23 mouse cellular contexts compared by ENCODE assay signal in the genomic region with DNA sequence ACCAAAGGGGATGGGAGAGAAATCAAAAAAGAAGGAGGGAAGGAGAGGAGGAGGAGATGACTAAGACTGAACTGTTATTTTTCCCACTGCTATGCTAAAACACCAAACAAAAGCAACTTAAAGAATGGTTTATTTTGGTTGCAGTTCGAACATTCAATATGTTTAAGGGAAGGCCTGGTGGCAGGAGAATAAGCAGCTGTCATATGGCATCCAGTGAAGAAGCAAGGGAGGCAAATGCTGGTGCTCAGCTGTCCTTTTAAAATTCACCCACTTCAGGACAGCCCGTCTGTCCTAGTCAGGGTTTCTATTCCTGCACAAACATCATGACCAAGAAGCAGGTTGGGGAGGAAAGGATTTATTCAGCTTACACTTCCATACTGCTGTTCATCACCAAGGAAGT. TPM values are rescaled to one million over a fixed set of nuclear protein-coding genes. Genes with fewer than 3 reads are reported as not detected.
DNase-seq lines count a peak whose midpoint lies in the region; ATAC-seq and TF ChIP-seq lines count a peak whose summit lies in the region.
"Had no signal": no experiment of that assay in that cellular context is flagged by ENCODE, and none has a peak within 500 bp of the region (broad histone marks: within the 10 kb centered on the region; RNA-seq: fewer than 3 reads in every experiment).

No protein-coding gene starts in this region.

- H3K4me1 ChIP-seq in testis, adult 2 months (ENCODE audit: control insufficient read depth, insufficient read depth, low read length): no peaks in the 10 kb centered on the region
- H3K4me1 ChIP-seq: embryonic facial prominence, embryonic 10.5 days; embryonic facial prominence, embryonic 12.5 days; forebrain, embryonic 13.5 days; forebrain, embryonic 15.5 days had no signal

- no peak for TF ChIP-seq CTCF in testis, adult 2 months (IDR thresholded peaks at IDR 0.05; ENCODE audit: control insufficient read depth, insufficient read depth, insufficient replicate concordance, low read depth, low read length)

- H3K27me3 ChIP-seq in testis, adult 2 months (ENCODE audit: control insufficient read depth, insufficient read depth, low read length): no peaks in the 10 kb centered on the region
- H3K27me3 ChIP-seq: CH12.LX; embryonic facial prominence, embryonic 12.5 days; forebrain, embryonic 13.5 days; forebrain, embryonic 15.5 days; Patski had no signal

- H3K27ac ChIP-seq in testis, adult 2 months (ENCODE audit: control insufficient read depth, insufficient read depth, low read depth, low read length): no peak overlapping the region
- H3K27ac ChIP-seq: embryonic facial prominence, embryonic 10.5 days; embryonic facial prominence, embryonic 12.5 days; forebrain, embryonic 13.5 days; forebrain, embryonic 15.5 days had no signal

- peak overlapping the region; percentile 39 for H3K4me3 ChIP-seq in testis, adult 2 months (ENCODE audit: control insufficient read depth, low read depth, low read length)
- H3K4me3 ChIP-seq: embryonic facial prominence, embryonic 10.5 days; embryonic facial prominence, embryonic 12.5 days; forebrain, embryonic 13.5 days; forebrain, embryonic 15.5 days had no signal

- peaks cover 2% of the 10 kb centered on the region; the same call in 1 of the 2 replicates for H3K36me3 ChIP-seq in testis, adult 2 months (ENCODE audit: control insufficient read depth, insufficient read depth, low read length)
- H3K36me3 ChIP-seq: embryonic facial prominence, embryonic 10.5 days; embryonic facial prominence, embryonic 12.5 days; forebrain, embryonic 15.5 days had no signal

- TF ChIP-seq POLR2A in testis, adult 2 months (IDR thresholded peaks at IDR 0.05; ENCODE audit: control insufficient read depth, low read depth, low read length): no peak

- ATAC-seq in frontal cortex, adult (ENCODE audit: low TSS enrichment): peak; percentile 56; the same call in 1 of the 2 replicates
- ATAC-seq: activated CD4-positive, CD25-positive, alpha-beta regulatory T cell, adult 4 months; CD4-positive, CD25-positive, alpha-beta regulatory T cell, adult 4 months; forebrain, embryonic 13.5 days; forebrain, embryonic 15.5 days; forebrain, postnatal 0 days; Patski had no signal

- no peak for DNase-seq in frontal cortex, adult 2 months (ENCODE audit: extremely low spot score in 1 of 2, low spot score in 1 of 2)
- no peak for DNase-seq in testis, postnatal 10 days (ENCODE audit: low spot score)
- DNase-seq in cerebellum, postnatal 25 days: no peak
- DNase-seq: adrenal gland, adult 8-10 months; adrenal gland, postnatal 14 days; adrenal gland, postnatal 36 days; B cell, adult 2 months; cerebellum, adult 11 months; cerebellum, adult 18-20 months; cerebellum, adult 8-10 months; cerebellum, adult 9-11 months; cerebellum, postnatal 14 days; forebrain, postnatal 0 days had no signal

RNA-seq across cellular contexts. Expression of a gene that starts 19.4 kb away (rescaled TPM):
- 44.9 and 46.5 TPM in 2 replicates for polyA plus RNA-seq in frontal cortex, adult 2 months (2012; rRNA removed)
- 39.4 and 44.0 TPM in 2 replicates for polyA plus RNA-seq in testis, adult 2 months (2012; rRNA removed)

RNA-seq across cellular contexts. Expression of a gene that starts 37.2 kb away (rescaled TPM):
- 30.6 and 30.7 TPM in 2 replicates for polyA plus RNA-seq in frontal cortex, adult 2 months (2012; rRNA removed)
- polyA plus RNA-seq in testis, adult 2 months (2012; rRNA removed): 3.0 and 3.3 TPM in 2 replicates

RNA-seq across cellular contexts. Expression of a gene that starts 55.5 kb away (rescaled TPM):
- polyA plus RNA-seq in frontal cortex, adult 2 months (2012; rRNA removed): 220 and 233 TPM in 2 replicates
- polyA plus RNA-seq in testis, adult 2 months (2012; rRNA removed): 97.6 and 115 TPM in 2 replicates
